Mouse (Mus musculus) intestine, embryonic 16.5 days (tissue): ENCODE measurements at regions not wholly inside any gene's neighbourhood (a gene's known extent, or its start where the extent isn't known, plus 50 kb on each side); places are given as distances from the start of the nearest gene placed in this dataset.

Experiments used
- ATAC-seq: fragments of 200-750 bp; cut with Nextera tagmentation; 2 replicates; pipeline ENCODE4 v1.8.0; 2017; ENCODE audit warnings: moderate TSS enrichment, moderate library complexity
- H3K27ac ChIP-seq: fragments of 300-500 bp; sonication (generic); 2 replicates; pipeline ENCODE4 v1.5.1; 2014; ENCODE audit warnings: mild to moderate bottlenecking, low read length
- H3K27me3 ChIP-seq: fragments of 300-500 bp; sonication (generic); replicated peaks from 2 replicates; pipeline ENCODE4 v1.6.1; 2014; ENCODE audit warnings: low read length, control low read depth, mixed read lengths; ENCODE audit not compliant: control insufficient read depth, insufficient read depth
- H3K36me3 ChIP-seq: fragments of 300-500 bp; sonication (generic); 2 replicates; pipeline ENCODE4 v1.6.1; 2014; ENCODE audit warnings: low read length, control low read depth; ENCODE audit not compliant: control insufficient read depth, insufficient read depth
- H3K4me1 ChIP-seq: fragments of 300-500 bp; sonication (generic); 2 replicates; pipeline ENCODE4 v1.6.1; 2014; ENCODE audit warnings: low read length, control low read depth, mixed read lengths; ENCODE audit not compliant: control insufficient read depth, insufficient read depth
- H3K4me2 ChIP-seq: fragments of 300-500 bp; sonication (generic); 2 replicates; pipeline ENCODE4 v1.6.1; 2014; ENCODE audit warnings: low read depth, low read length, control low read depth
- H3K4me3 ChIP-seq: fragments of 300-500 bp; sonication (generic); 2 replicates; pipeline ENCODE4 v1.5.1; 2014; ENCODE audit warnings: mild to moderate bottlenecking, low read length
- H3K9ac ChIP-seq: fragments of 300-500 bp; sonication (generic); 2 replicates; pipeline ENCODE4 v1.6.1; 2014; ENCODE audit warnings: low read depth, low read length
- H3K9me3 ChIP-seq: fragments of 300-500 bp; sonication (generic); 2 replicates; pipeline ENCODE4 v1.6.1; 2016; ENCODE audit warnings: low read length, control low read depth; ENCODE audit not compliant: control insufficient read depth
- WGBS: fragments of 180-500 bp; shearing (Covaris S2); extraction: QIAGEN DNeasy Blood & Tissue Kit; methylation state at CpG from one replicate; pipeline ENCODE4 v1.1.7; 2014; 5-methylcytosine and 5-hydroxymethylcytosine counted together

GRCm38 (mm10) chr11:71594250-71594847, 155.4 kb upstream of the Wscd1 start:
- no peaks in the 10 kb centered on the region for H3K36me3 ChIP-seq
- no peak overlapping the region for H3K4me3 ChIP-seq
- no peak overlapping the region for H3K27ac ChIP-seq
- WGBS: 76% methylated on average over 6 of the region's 6 CpGs
- H3K9me3 ChIP-seq: no peaks in the 10 kb centered on the region
- no peaks in the 10 kb centered on the region for H3K4me1 ChIP-seq
- no peaks in the 10 kb centered on the region for H3K27me3 ChIP-seq
- H3K9ac ChIP-seq: no peak overlapping the region
- ATAC-seq: no peak
- H3K4me2 ChIP-seq: no peak overlapping the region

DNA sequence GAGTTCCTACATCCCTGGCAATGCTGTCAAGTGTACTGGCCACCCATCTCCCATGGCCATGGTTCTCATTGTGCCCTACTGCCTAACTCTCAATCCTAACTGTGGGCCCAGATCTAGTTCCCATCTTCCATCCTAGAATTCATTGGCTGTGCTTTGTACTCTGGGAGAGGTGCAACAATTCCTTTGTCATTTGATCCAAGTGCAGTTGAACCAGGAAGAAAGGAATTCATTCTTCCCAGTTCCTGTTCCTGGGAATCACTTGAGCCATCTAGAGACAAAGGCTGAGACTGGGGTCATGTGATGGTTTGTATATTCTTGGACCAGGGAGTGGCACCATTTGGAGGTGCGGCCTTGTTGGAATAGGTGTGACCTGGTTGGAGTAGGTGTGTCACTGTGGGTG, 152.0 kb upstream of the Wscd1 start:
- Histone ChIP-seq H3K4me1 (no peaks in the 10 kb centered on the region), H3K4me3 (no peak overlapping the region), H3K36me3 (no peaks in the 10 kb centered on the region), H3K4me2 (no peak overlapping the region), H3K9ac (no peak overlapping the region), H3K9me3 (no peaks in the 10 kb centered on the region), H3K27ac (no peak overlapping the region), H3K27me3 (no peaks in the 10 kb centered on the region)
- WGBS: 85% methylated on average over 1 of the region's 1 CpGs
- ATAC-seq: no peak

DNA sequence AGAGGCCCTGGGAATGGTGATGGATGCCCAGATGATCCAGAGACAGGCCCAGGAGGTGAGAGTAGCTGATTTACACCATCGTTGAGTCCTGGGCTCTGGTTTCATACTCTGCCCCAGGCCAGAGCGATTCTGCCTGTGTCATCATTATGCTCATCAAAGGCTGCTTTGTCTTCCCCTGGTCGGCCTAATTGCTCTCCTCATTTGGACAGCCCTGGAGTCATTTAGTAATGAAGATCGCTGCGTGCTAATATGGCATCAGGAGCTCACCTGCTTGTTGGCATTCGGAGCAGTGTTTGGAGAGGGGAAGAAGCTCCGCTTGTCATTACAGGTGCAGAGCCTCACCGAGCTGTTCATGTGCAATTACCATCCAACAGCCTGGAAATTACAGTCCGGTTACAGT, 138.9 kb upstream of the Wscd1 start:
- no peaks in the 10 kb centered on the region for H3K9me3 ChIP-seq
- no peak overlapping the region for H3K4me3 ChIP-seq
- no peaks in the 10 kb centered on the region for H3K4me1 ChIP-seq
- no peaks in the 10 kb centered on the region for H3K27me3 ChIP-seq
- no peak overlapping the region for H3K27ac ChIP-seq
- H3K36me3 ChIP-seq: no peaks in the 10 kb centered on the region
- 68% methylated on average over 9 of the region's 9 CpGs for WGBS
- no peak for ATAC-seq
- no peak overlapping the region for H3K4me2 ChIP-seq
- H3K9ac ChIP-seq: no peak overlapping the region

- no peak for ATAC-seq
- Histone ChIP-seq H3K4me1 (no peaks in the 10 kb centered on the region), H3K9me3 (no peaks in the 10 kb centered on the region), H3K4me2 (no peak overlapping the region), H3K36me3 (no peaks in the 10 kb centered on the region), H3K4me3 (no peak overlapping the region), H3K9ac (no peak overlapping the region), H3K27ac (no peak overlapping the region), H3K27me3 (no peaks in the 10 kb centered on the region)
- 75% methylated on average over 5 of the region's 5 CpGs for WGBS
These were observed 134.2 kb upstream of the Wscd1 start for GRCm38 (mm10) chr11:71615526-71615925.

DNA sequence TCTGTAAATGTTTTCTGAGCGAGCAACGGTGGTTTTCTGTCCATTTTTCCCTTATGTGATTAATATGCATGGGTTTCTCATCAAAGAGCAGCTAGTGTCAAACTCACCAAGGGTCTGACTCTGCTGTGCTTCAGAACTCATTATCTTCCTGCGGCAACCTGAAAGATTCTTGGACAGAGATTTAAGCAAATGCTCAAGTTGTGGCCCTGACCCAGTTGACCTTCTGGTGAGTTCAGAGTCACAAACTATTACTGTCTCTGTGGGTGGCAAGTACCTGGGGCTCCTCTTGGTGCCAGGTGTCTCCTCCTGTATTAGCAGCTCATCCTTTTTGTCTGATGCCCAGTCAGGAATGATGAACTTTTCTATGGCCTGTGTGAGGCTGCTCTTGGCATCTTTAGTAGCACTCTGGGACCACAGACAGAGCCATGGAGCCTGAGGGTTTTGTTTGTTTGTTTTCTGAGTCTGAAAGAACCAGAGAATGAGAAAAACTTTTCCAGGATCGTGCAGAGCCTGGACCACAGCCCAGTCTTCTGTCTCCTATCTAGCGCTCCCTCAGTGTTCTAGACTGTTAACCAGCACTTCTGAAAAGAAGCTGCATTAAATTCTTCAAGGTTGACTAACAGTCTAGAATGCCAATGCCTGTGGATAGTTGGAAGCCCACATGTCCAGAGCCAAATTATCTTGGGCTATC, 124.1 kb upstream of the Wscd1 start:
- no peak for ATAC-seq
- WGBS: 71% methylated on average over 5 of the region's 5 CpGs
- Histone ChIP-seq H3K4me3 (no peak overlapping the region), H3K4me1 (no peaks in the 10 kb centered on the region), H3K4me2 (no peak overlapping the region), H3K9ac (no peak overlapping the region), H3K9me3 (no peaks in the 10 kb centered on the region), H3K27ac (no peak overlapping the region), H3K36me3 (no peaks in the 10 kb centered on the region), H3K27me3 (no peaks in the 10 kb centered on the region)

GRCm38 (mm10) chr11:71636111-71636510, 113.6 kb upstream of the Wscd1 start:
- H3K4me1 ChIP-seq: no peaks in the 10 kb centered on the region
- no peaks in the 10 kb centered on the region for H3K27me3 ChIP-seq
- no peaks in the 10 kb centered on the region for H3K9me3 ChIP-seq
- no peak overlapping the region for H3K27ac ChIP-seq
- WGBS: 82% methylated on average over 1 of the region's 1 CpGs
- no peak for ATAC-seq
- H3K4me3 ChIP-seq: no peak overlapping the region
- H3K4me2 ChIP-seq: no peak overlapping the region
- H3K9ac ChIP-seq: no peak overlapping the region
- H3K36me3 ChIP-seq: no peaks in the 10 kb centered on the region

DNA sequence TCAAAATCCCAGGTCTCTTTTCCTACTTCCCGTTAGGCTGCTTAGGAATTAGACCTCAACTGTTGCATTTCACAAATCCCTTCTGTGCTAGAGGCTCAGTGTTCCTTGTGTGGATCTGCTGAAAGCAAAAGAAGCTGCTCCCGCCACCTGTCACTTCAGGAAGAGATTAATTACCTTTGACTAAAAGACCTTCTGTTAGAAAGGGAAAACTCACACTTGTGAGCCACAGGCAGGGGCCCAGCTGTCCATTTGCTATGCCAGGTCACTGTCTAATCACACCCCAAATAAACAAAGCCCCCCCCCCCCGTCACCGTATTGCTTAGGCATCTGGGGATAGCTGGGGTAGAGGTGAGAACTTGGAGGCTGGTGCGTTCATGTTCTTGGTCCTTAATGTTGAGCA, 112.9 kb upstream of the Wscd1 start:
- H3K4me1 ChIP-seq: no peaks in the 10 kb centered on the region
- ATAC-seq: no peak
- H3K36me3 ChIP-seq: no peaks in the 10 kb centered on the region
- 20% methylated on average over 5 of the region's 5 CpGs for WGBS
- H3K27me3 ChIP-seq: no peaks in the 10 kb centered on the region
- H3K27ac ChIP-seq: no peak overlapping the region
- H3K4me2 ChIP-seq: no peak overlapping the region
- no peak overlapping the region for H3K9ac ChIP-seq
- no peaks in the 10 kb centered on the region for H3K9me3 ChIP-seq
- no peak overlapping the region for H3K4me3 ChIP-seq

DNA sequence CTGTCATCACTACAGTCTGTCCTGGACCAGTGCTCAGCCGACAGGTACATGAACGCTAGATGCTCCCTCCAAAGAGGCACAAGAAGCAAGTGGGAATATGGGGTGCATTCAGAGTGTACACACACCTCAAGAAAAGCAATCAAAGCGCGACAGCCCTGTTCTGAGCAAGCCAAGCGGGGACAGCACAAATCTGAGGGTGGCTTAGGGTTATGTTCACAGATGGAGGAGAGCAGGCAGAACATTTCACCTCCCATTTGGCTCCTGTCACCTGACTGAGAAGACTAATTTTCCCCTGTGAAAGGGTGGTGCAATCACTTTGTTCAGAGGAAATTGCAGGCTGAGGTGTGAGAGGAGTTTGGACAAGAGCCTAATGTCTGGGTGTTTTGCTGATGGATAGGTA, 106.8 kb upstream of the Wscd1 start:
- Histone ChIP-seq H3K9me3 (no peaks in the 10 kb centered on the region), H3K4me2 (no peak overlapping the region), H3K4me3 (no peak overlapping the region), H3K36me3 (no peaks in the 10 kb centered on the region), H3K27me3 (no peaks in the 10 kb centered on the region), H3K9ac (no peak overlapping the region), H3K27ac (no peak overlapping the region), H3K4me1 (no peaks in the 10 kb centered on the region)
- WGBS: 71% methylated on average over 5 of the region's 5 CpGs
- no peak for ATAC-seq

DNA sequence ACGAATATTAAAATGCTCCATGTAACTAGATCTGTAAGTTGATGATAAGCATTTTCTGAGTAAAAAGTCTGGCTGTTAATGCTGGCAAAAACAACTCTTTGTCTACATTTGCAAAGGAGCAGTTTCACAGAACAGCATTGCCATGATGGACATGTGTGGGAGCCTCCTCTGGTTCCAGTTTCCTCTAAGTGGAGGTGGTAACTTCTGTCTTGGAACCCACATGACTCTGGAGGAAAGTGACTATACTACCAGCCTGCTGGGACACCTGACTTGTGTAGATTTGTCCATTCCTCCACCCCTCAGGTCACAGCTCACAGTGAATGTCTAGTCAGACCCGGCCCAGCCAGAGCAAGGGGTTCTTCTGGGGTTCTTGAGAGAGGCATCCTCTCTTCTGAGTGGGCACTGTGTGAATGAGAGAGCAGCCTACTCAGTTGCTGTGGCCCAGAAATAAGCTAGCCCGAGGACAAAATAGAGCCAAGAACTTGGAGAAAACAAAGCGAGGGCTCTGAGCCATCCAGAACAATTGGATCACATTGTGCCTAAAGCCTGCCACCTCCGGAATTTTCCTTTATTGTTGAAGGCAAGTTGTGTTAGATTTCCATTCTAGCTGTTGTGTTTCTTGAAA, 97.9 kb upstream of the Wscd1 start:
- no peak overlapping the region for H3K9ac ChIP-seq
- no peak overlapping the region for H3K27ac ChIP-seq
- no peak overlapping the region for H3K4me3 ChIP-seq
- ATAC-seq: no peak
- H3K27me3 ChIP-seq: no peaks in the 10 kb centered on the region
- H3K9me3 ChIP-seq: 0 out of 2 replicates have a peak, but pooled peaks cover 3% of the 10 kb centered on the region
- no peaks in the 10 kb centered on the region for H3K4me1 ChIP-seq
- no peaks in the 10 kb centered on the region for H3K36me3 ChIP-seq
- H3K4me2 ChIP-seq: no peak overlapping the region
- WGBS: 84% methylated on average over 5 of the region's 5 CpGs
